Mouse (Mus musculus) heart, adult 8-10 months (tissue): Measurements from ENCODE around the gene E030025P04Rik. TPM values are rescaled to one million over a fixed set of nuclear protein-coding genes. Genes with fewer than 3 reads are reported as not detected.

ENCODE experiments used
- DNase-seq: peaks from one replicate; pipeline ENCODE4 v3.0.0; 2022; ENCODE audit warnings: low spot score
- total RNA-seq, 4 experiments: library from RNA; stranded (reverse); gene quantifications; 2 replicates each; pipeline ENCODE4 v1.2.4; 2022

Gene E030025P04Rik
- not detected for total RNA-seq

DNA sequence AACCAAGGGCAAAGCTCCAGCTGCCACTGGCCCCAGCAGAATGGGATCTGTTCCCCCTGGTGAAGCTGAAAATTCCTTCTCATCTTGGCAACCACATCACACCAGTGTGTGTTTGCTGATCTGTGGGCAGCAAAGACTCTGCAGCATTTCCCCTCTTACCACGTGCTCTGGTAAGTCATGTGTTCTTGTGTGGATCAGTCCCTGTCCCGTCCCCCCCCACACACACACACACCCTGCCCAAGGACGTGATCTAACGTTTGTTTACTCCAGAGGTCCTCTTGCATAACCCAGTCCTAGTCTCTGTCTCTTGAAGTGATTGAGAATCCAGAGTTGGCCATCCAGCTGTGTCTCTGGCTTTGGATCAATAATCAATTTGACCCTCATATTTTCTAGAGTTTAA lies at the start of gene E030025P04Rik:
Gene E030025P04Rik (minus strand): TSS at position 134 of the 400 bp plus-strand sequence.
- DNase-seq: no peak

DNA sequence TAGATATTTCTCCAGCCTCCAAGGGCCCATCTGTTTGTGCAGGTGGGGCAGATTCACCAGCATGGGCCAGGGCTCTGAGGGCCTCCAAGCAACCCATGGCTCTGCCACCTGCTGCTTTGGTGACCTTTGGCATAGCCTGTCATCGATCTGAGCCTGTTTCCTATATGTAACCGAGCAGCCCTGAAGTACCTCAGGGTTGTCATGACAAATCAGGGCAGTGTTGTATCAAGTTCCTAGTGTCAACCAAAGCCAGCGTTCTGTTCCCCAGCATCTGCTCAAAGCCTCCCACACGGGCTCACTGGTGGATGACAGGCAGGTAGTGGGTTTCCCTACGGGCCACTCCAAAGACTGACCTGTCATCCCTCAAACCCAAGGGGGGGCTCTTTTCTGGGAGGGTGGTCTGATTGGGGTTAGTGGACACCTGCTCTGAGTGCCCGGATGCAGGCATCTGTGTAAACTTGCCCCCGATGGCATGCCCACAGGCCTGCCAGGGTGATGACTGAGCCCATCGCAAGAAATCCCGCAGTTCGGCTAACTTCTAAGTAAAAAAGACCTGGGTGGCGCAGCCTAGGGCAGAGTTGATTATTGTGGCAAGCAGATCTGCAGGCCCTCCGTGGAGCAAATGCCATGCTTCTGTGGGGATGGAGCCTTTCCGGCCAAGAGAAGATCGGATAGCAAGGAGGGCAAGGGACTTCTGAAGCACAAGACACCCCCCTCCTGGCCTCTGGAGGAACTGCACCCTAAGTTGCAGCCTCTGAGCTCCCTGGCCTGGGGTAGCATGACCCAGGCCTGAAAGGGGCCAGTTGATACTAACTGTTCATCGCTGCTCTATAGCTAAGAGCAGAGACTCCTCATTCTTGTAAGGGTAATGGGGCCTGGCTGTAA lies 48.7 kb upstream of the E030025P04Rik start:
- DNase-seq: peak; percentile 51

DNA sequence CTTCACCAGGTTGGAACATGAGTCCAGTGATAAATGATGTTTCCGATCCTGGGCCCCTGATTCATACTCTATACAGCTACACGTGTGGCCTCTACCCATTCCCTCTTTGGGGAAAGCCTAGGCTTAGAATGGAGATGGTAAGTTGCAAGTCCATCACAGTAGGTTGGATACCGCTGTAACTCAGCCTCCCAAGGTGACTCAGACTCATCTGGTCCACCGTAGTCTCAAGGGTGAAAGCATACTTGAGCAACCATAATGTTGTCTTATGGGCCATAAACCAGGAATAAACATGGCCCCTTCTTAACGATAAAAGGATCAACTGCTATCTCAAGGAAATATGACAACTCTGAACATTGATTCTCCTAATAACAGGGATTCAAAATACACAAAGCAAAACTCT lies 44.1 kb upstream of the E030025P04Rik start:
- no peak for DNase-seq

DNA sequence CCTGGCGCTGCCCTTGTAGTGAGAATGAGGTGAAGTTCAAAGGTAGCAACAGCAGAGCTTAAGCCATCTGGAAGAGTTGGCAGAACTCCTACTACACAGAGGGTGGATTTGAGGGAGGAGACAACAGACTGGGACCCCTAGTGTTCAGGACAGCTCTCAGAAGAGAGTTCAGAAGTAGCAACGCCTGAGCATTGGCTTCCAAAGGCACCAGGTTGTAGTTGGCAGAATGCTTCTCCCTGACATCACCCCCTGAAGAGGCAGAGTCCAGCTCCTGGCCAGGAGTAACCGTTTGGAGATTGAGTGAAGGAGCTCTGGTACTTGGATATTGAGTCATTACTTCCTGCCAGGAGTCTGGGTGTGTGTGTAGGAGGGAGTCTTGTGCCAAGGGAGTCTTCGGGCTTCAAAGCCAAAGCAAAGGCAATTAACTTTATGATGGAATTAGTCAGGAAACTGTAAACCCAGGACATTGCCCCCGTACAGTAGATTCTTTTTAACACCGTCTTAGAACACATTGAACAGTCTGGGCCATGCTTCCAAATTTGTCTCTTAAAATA lies 43.5 kb upstream of the E030025P04Rik start:
- DNase-seq: no peak

DNA sequence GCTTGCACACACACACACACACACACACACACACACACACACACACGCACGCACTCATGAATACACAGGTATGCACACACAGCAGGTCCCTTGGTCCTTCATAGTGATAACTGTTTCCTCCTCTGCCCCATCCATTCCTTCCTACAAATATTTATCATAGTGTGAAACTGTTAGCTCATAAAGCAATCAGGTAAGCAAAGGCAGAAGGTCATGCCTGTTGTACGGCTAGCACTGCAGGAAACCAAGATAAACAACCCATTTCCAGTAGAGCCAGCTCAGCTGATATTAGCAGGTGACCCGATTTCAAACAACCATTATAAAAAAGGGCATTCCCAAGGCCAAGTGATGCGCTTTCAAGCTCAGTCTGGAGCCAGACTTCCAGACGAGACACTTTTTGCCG lies 36.9 kb upstream of the E030025P04Rik start:
- DNase-seq: no peak

DNA sequence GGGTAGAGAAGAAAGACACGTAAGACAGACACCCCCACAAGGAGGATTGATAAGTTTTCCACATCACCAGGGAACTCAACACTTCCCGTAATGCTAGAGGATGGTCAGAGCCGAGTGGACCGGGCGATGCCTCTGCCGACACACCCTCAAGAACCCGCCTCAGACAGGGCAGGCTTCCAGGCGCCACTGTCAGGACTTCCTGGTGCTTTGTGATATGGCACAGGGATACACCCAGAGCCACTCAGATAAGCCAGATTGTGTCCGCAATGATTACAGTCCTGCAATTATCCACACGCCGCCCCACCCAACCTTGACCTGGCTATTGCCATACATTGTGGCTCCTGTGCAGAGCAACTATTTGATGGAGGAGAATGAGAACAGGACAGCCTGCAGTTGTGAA lies 36.1 kb upstream of the E030025P04Rik start:
- DNase-seq: no peak

DNA sequence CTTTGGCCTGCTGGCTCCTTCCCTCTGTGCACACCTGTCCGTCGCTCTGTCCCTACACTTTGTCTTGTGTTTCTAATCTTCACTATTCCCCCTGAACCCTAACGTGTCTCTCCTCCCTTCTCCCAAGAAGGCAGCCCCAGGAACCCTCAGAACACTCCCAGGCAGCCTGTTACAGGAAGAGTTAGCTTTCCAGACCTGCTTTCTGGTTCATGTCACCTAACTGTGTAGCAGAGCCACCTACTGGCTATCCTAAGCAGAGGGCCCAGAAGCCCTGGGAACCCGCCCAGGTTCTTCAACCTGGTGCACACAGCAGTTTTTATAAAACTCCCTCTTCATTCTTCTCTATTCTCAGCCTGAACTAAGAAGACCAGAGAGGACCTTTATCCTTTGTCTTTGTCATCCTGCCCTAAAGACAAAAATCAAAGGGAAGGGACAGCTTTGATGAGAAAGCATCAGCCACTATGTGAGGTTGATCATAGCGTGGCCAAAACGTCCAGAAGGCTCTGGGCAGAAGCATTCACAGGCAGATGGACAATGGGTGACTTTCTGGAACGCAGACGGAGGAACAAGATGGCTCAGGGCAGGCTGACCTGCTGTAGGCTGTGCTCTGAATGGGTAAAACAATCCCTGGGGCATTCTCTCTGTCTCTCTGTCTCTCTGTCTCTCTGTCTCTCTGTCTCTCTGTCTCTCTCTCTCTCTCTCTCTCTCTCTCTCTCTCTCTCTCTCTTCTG lies 34.8 kb upstream of the E030025P04Rik start:
- peak; percentile 3 for DNase-seq

DNA sequence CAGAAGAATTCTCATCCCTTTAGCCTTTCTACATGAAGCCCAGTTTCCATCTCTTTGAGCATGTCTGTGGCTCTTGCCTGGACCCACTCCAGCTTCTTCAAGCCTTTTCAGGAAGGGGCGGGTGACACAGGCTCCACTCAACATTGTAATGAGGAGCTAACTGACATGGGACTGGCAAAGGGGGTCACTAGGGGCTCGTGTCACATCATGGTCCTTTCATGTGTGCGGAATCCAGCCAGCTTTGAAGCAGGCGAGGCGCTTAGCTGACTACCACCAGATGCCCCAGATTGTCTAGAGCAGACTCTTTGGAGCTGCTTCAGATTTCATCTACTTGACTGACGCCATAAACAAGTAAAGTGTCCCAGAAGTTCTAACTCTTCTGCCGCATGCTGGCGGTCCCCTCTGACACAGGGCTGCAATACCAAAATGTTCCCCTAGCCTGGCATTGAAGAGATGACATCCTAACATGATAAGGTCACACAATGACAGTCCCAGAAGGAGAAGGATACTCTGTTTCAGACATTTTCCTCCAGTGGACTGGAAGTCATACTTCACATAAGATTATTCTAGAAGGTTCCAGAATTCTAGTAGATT lies 31.3 kb upstream of the E030025P04Rik start:
- DNase-seq: no peak

DNA sequence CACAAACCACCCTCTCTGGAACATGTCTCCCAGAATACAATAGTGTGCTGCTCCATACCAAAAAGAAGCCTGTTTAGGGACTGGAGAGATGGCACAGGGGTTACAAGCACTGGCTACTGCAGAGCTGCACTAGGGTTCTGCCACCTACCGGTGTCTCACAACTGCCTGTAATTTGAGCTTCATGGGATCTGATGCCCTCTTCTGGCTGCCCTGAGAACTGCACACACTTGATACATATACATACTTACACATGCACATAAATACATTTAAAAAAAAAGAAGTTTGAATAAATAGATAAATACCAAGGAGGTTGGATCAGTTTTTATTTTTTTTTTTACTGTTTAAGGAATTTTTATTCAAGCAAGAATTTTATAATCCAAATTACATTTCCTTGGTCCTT lies 28.1 kb upstream of the E030025P04Rik start:
- no peak for DNase-seq

DNA sequence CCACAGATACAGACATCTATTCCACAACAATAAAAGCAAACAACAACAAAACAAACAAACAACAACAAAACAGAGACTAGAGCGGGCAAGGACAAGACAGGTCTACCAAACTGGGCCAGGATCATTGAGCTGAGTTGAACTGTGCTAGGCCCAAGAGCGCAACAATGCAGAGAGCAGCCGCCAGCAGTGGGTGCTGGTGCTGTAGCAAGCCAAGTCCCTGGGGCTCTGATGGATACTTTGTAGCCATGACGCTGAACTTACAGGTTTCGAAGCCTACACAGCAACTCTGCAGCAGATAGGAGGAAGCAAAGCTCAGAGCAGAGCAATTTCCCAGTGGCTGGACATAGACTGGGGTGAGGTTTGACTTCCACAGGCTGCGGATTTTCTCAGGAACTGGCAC lies 26.6 kb upstream of the E030025P04Rik start:
- DNase-seq: no peak

DNA sequence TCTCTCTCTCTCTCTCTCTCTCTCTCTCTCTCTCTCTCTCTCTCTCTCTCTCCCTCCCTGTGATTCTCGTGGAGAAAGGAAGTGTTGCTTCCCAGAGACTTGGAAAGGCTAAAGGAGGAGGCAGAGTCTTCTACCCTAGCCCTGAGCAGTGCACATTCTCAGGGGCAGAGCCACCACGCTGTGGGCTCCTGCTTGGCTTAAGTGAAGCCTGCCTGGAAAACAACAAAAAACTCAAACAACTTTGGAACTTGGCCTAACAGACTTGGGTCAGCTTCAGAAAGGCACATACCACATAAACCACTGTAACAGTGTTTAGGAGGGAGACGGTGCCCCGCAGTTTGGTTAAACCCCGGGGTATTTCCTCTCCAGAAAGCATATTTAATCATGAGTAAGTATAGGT lies 13.5 kb upstream of the E030025P04Rik start:
- no peak for DNase-seq

DNA sequence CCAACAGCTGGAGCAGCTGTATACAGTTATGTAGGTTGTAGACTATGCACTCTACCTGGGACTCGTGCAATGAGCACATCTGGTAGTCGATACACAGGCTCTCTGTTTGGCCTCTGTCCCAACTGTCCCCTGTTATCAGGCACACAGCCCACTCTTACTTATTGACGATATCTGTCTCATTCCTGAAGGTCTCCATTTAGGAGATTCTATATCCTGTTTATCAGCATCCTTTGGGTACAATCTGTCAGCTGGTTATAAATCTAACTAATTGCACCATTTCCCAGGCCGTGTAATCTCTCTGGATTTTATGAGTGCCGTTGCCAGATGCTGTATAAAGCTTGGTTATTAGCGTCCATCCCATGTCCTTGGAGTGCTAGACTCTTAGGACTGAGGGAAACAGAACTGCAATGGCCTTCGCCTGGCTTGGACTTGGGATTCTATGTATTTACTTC lies 747 bp upstream of the E030025P04Rik start:
- DNase-seq: no peak

DNA sequence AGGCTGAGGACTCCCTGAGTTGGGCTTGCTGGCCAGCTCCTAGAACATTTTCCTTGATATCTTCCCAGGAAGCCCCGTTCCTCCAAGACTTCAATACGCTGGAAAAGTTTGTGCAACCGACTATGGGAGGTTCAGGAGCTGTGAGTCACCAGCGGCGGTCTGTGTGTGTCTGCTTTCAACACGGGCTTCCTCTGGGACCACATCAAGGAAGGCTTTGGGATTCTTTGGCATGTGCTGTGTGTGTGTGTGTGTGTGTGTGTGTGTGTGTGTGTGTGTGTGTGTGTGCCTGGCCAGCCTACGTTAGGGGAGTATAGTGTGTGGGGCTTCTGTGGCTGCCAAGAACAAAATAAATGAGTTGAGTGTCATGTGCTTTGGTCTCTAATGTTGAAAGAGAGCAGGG lies 17.7 kb downstream of the E030025P04Rik start:
- peak; percentile 26 for DNase-seq

DNA sequence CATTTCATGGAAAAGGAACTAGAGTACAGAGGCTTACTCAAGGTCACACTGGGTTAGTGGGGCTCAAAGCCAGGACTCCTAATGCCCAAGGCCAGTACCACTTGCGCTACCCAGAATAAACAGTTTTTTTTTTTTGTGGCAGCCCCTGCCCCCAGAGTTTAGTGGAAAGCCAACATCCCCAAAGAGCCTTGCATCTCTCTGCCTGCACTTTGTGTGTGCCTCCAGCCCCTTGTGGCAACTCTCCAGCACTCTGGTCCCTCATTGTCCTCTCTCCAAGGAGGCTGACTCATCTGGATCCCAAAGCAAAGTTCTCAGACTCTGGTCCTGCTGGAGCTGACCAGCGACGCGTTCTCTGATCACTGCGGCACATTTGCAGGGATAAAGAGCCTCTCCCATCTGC lies 18.7 kb downstream of the E030025P04Rik start:
- peak; percentile 7 for DNase-seq

DNA sequence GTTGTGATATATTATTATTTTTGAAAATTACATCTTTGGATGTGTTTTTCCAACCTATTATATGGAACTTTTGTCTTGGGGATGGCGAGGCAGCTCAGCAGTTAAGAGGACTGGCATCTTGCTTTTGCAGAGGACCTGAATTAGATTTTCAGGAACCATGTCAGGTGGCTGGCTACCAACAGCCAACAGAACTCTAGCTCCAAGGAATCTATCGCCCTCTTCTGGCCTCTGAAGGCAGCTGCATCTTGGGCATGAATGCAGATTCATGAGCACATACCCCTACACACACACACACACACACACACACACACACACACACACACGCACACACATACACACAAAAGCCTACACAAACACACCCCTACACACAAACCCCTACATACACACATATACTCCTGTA lies 19.9 kb downstream of the E030025P04Rik start:
- no peak for DNase-seq

DNA sequence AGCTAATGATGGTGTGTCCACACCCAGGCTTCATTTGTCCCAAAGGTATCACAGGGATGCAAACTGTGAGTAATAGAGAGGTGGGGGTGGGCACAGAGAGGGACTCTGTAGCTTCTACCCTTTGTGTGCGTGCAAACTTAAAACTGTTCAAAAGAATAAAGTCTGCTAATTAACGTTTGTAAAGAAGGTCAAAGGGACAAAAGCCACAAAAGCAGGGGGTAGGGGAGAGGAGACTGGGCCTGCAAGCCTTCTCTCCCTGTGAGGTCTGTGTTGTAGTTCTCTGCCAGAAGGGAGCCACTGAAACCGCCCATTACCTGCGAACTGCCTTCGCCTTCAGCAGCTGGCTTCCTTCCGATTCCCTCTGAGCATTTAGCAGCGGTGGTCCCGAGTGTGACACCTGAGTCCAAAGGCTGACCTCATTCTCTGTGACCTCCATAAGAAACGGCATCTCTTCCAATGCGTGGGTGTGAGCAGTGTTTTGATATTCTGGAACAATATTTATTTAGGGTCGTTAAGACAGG lies 34.3 kb downstream of the E030025P04Rik start:
- DNase-seq: no peak

DNA sequence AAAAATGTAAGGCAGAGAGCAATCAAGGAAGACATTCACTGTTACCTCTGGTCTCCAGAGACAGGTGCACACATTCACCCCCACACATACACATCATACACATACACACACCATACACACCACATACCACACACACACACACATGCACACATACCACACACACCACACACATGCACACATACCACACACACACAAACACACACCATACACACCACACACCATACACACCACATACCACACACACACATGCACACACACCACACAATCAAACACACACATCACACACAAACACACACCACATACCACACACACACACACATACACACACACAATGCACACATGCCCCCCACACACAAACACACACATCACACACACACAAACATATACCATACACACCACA lies 35.1 kb downstream of the E030025P04Rik start:
- DNase-seq: no peak

DNA sequence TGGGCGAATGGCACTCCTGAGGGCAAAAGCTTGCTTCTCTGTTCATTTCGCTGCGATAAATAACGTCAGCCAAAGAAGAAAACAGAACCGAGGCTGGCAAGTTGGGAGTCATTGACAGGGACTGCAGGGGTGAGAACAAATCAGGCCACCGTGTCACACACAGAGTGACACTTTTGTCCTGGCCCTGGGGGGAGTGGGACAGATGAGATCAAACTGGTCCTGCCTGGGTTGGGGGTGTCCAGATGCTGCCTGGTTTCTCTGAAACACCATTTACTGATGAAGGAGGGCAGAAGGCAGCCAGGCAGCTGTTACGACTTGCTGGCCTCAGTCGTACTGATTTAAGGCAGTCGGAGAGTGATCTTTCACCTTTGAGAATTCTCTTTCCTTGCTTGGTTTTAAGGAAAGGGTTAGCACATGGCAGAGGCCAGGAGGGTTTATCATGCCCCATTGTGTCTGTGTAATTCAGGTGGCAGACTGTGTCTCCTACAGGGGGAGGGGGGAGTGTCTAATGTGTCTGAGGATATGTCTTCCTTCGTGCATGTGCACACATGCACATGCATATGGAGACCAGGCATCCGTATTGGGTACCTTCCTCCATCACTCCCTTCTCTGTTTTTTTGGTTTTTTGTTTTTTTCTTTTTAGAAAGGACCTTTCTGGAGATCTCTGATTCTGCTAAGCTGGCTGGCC lies 36.5 kb downstream of the E030025P04Rik start:
- DNase-seq: no peak

DNA sequence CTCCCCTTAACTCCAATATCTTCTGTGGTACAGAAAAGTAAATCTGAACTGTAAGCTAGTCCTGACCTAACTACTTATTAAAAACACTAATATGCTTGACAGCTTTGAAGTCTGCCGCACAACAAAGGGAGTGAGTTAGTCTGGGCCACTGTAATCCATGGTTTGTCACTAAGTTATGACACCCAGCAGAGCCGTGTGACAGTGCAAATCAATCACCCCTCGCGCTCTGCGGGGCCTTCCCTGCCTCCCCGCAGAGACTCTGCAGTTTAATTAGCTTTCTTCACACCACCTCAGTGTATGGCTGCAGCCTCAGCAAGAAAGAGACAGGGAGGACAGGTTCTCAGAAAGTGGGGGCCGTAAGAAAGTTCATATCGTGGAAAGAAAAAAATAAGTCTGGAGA lies 37.4 kb downstream of the E030025P04Rik start:
- DNase-seq: no peak

DNA sequence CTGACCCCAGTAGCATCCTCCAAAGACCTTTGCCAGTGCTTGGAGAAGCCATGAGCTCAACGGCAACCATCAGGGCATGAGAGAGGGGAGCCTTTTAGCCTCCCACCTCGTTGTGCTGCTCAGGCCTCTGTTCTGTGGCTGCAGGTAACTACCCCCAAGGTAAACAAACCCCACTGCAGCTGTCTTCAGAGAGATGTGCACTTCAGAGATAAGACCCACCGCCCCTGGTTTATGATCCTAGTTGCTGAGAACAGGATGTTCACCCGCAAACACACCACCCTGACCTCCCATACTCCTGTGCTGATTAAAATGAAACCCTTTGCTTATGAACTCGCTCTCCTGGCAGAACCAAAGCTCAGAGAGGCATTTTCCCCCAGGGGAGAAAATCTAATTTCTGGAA lies 38.0 kb downstream of the E030025P04Rik start:
- DNase-seq: no peak

DNA sequence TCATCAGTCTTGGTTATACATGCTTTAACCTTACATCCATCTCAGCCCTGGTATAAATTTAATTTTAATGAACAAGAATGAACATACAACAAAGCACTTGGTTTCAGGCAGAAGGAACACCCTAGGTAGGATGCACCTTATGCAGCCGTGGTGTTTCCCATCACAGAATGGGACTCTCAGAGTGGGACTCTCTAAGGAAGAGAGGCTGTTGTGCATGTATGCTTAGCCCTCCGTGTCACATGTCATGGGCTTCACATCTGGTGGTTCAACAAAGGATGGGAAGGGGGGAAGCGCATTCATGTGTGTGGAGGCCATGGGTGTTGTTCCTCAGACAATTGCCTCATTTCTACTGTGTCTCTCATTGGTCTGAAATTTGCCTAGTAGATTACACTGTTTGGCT lies 40.8 kb downstream of the E030025P04Rik start:
- no peak for DNase-seq
